Mouse (Mus musculus): ENCODE data around the gene Il18r1. TPM values are rescaled to one million over a fixed set of nuclear protein-coding genes. Genes with fewer than 3 reads are reported as not detected.

Il18r1 gene
- polyA plus RNA-seq, 1 experiment from 2014 or later: not detected

- Histone ChIP-seq H3K4me1 (no peaks in the 10 kb centered on the region), H3K27me3 (ENCODE audit: low read depth, poor library complexity, severe bottlenecking) (no peaks in the 10 kb centered on the region), H3K9me3 (replicated peaks) (no peaks in the 10 kb centered on the region), H3K4me3 (no peak overlapping the region), H3K36me3 (no peaks in the 10 kb centered on the region), H3K27ac (replicated peaks) (no peak overlapping the region)
- 97% methylated on average over 3 of the region's 3 CpGs for WGBS
- DNase-seq (ENCODE audit: low spot score): no peak
Measured at GRCm38 (mm10) chr1:40444800-40445199, 20.6 kb upstream of the Il18r1 start.

GRCm38 (mm10) chr1:40467306-40467705 is 2.0 kb downstream of the Il18r1 start:
- H3K4me3 ChIP-seq: no peak overlapping the region
- H3K27ac ChIP-seq (replicated peaks): no peak overlapping the region
- no peaks in the 10 kb centered on the region for H3K36me3 ChIP-seq
- H3K4me1 ChIP-seq: no peaks in the 10 kb centered on the region
- H3K9me3 ChIP-seq (replicated peaks): no peaks in the 10 kb centered on the region
- 88% methylated on average over 4 of the region's 4 CpGs for WGBS
- H3K27me3 ChIP-seq (ENCODE audit: low read depth, poor library complexity, severe bottlenecking): no peaks in the 10 kb centered on the region
- no peak for DNase-seq (ENCODE audit: low spot score)

- Histone ChIP-seq H3K4me3 (no peak overlapping the region), H3K27ac (replicated peaks) (no peak overlapping the region), H3K9me3 (replicated peaks) (no peaks in the 10 kb centered on the region), H3K36me3 (no peaks in the 10 kb centered on the region), H3K27me3 (ENCODE audit: low read depth, poor library complexity, severe bottlenecking) (no peaks in the 10 kb centered on the region), H3K4me1 (no peaks in the 10 kb centered on the region)
- DNase-seq (ENCODE audit: low spot score): no peak
- 88% methylated on average over 2 of the region's 2 CpGs for WGBS
Measured at GRCm38 (mm10) chr1:40468805-40469204, 3.5 kb downstream of the Il18r1 start.

GRCm38 (mm10) chr1:40469900-40470299 is 4.5 kb downstream of the Il18r1 start:
- no peak for DNase-seq (ENCODE audit: low spot score)
- H3K4me1 ChIP-seq: no peaks in the 10 kb centered on the region
- H3K27me3 ChIP-seq (ENCODE audit: low read depth, poor library complexity, severe bottlenecking): no peaks in the 10 kb centered on the region
- no peaks in the 10 kb centered on the region for H3K9me3 ChIP-seq (replicated peaks)
- WGBS: 90% methylated on average over 12 of the region's 12 CpGs
- H3K27ac ChIP-seq (replicated peaks): no peak overlapping the region
- H3K4me3 ChIP-seq: no peak overlapping the region
- no peaks in the 10 kb centered on the region for H3K36me3 ChIP-seq

- Histone ChIP-seq H3K9me3 (replicated peaks) (no peaks in the 10 kb centered on the region), H3K4me1 (no peaks in the 10 kb centered on the region), H3K27me3 (ENCODE audit: low read depth, poor library complexity, severe bottlenecking) (no peaks in the 10 kb centered on the region), H3K27ac (replicated peaks) (no peak overlapping the region), H3K36me3 (no peaks in the 10 kb centered on the region), H3K4me3 (no peak overlapping the region)
- WGBS: 87% methylated on average over 1 of the region's 1 CpGs
- no peak for DNase-seq (ENCODE audit: low spot score)
Measured at GRCm38 (mm10) chr1:40472401-40472800, 7.0 kb downstream of the Il18r1 start.

GRCm38 (mm10) chr1:40473640-40474039 is 8.3 kb downstream of the Il18r1 start:
- DNase-seq (ENCODE audit: low spot score): no peak
- 92% methylated on average over 4 of the region's 4 CpGs for whole genome bisulfite sequencing
- no peak overlapping the region for H3K4me3 ChIP-seq
- H3K27me3 ChIP-seq (ENCODE audit: low read depth, poor library complexity, severe bottlenecking): no peaks in the 10 kb centered on the region
- H3K9me3 ChIP-seq (replicated peaks): no peaks in the 10 kb centered on the region
- no peak overlapping the region for H3K27ac ChIP-seq (replicated peaks)
- H3K36me3 ChIP-seq: no peaks in the 10 kb centered on the region
- no peaks in the 10 kb centered on the region for H3K4me1 ChIP-seq

GRCm38 (mm10) chr1:40474336-40474735 is 9.0 kb downstream of the Il18r1 start:
- H3K27ac ChIP-seq (replicated peaks): no peak overlapping the region
- DNase-seq (ENCODE audit: low spot score): no peak
- 91% methylated on average over 5 of the region's 5 CpGs for WGBS
- H3K4me1 ChIP-seq: no peaks in the 10 kb centered on the region
- no peaks in the 10 kb centered on the region for H3K36me3 ChIP-seq
- no peaks in the 10 kb centered on the region for H3K9me3 ChIP-seq (replicated peaks)
- H3K27me3 ChIP-seq (ENCODE audit: low read depth, poor library complexity, severe bottlenecking): no peaks in the 10 kb centered on the region
- H3K4me3 ChIP-seq: no peak overlapping the region

GRCm38 (mm10) chr1:40475697-40476096 is 10.3 kb downstream of the Il18r1 start:
- H3K9me3 ChIP-seq (replicated peaks): no peaks in the 10 kb centered on the region
- H3K27ac ChIP-seq (replicated peaks): no peak overlapping the region
- 81% methylated on average over 3 of the region's 3 CpGs for WGBS
- H3K36me3 ChIP-seq: no peaks in the 10 kb centered on the region
- H3K4me3 ChIP-seq: no peak overlapping the region
- DNase-seq (ENCODE audit: low spot score): no peak
- H3K4me1 ChIP-seq: no peaks in the 10 kb centered on the region
- no peaks in the 10 kb centered on the region for H3K27me3 ChIP-seq (ENCODE audit: low read depth, poor library complexity, severe bottlenecking)

GRCm38 (mm10) chr1:40476756-40477155 is 11.4 kb downstream of the Il18r1 start:
- no peaks in the 10 kb centered on the region for H3K9me3 ChIP-seq (replicated peaks)
- no peaks in the 10 kb centered on the region for H3K27me3 ChIP-seq (ENCODE audit: low read depth, poor library complexity, severe bottlenecking)
- no peaks in the 10 kb centered on the region for H3K36me3 ChIP-seq
- WGBS: 72% methylated on average over 4 of the region's 4 CpGs
- no peak overlapping the region for H3K27ac ChIP-seq (replicated peaks)
- DNase-seq (ENCODE audit: low spot score): no peak
- H3K4me3 ChIP-seq: no peak overlapping the region
- no peaks in the 10 kb centered on the region for H3K4me1 ChIP-seq

- H3K27ac ChIP-seq (replicated peaks): no peak overlapping the region
- no peaks in the 10 kb centered on the region for H3K4me1 ChIP-seq
- no peak for DNase-seq (ENCODE audit: low spot score)
- H3K27me3 ChIP-seq (ENCODE audit: low read depth, poor library complexity, severe bottlenecking): no peaks in the 10 kb centered on the region
- WGBS: 89% methylated on average over 6 of the region's 6 CpGs
- H3K36me3 ChIP-seq: no peaks in the 10 kb centered on the region
- H3K9me3 ChIP-seq (replicated peaks): no peaks in the 10 kb centered on the region
- H3K4me3 ChIP-seq: no peak overlapping the region
Measured at GRCm38 (mm10) chr1:40479505-40479923, 14.2 kb downstream of the Il18r1 start.

- Histone ChIP-seq H3K4me1 (no peaks in the 10 kb centered on the region), H3K4me3 (no peak overlapping the region), H3K9me3 (replicated peaks) (no peaks in the 10 kb centered on the region), H3K36me3 (no peaks in the 10 kb centered on the region), H3K27me3 (ENCODE audit: low read depth, poor library complexity, severe bottlenecking) (no peaks in the 10 kb centered on the region), H3K27ac (replicated peaks) (no peak overlapping the region)
- 85% methylated on average over 4 of the region's 4 CpGs for WGBS
- DNase-seq (ENCODE audit: low spot score): no peak
Measured at GRCm38 (mm10) chr1:40494594-40494993, 29.2 kb downstream of the Il18r1 start.

GRCm38 (mm10) chr1:40499708-40500107 is 34.4 kb downstream of the Il18r1 start:
- 97% methylated on average over 1 of the region's 1 CpGs for WGBS
- no peaks in the 10 kb centered on the region for H3K4me1 ChIP-seq
- no peak for DNase-seq (ENCODE audit: low spot score)

GRCm38 (mm10) chr1:40501126-40501525 is 35.8 kb downstream of the Il18r1 start:
- no peak for DNase-seq (ENCODE audit: low spot score)
- Histone ChIP-seq H3K4me3 (no peak overlapping the region), H3K4me1 (no peaks in the 10 kb centered on the region), H3K27me3 (ENCODE audit: low read depth, poor library complexity, severe bottlenecking) (no peaks in the 10 kb centered on the region), H3K9me3 (replicated peaks) (no peaks in the 10 kb centered on the region), H3K36me3 (no peaks in the 10 kb centered on the region), H3K27ac (replicated peaks) (no peak overlapping the region)
- WGBS: 90% methylated on average over 4 of the region's 4 CpGs

More at GRCm38 (mm10) chr1:40499708-40500107, 34.4 kb downstream of the Il18r1 start:
- Histone ChIP-seq H3K27me3 (ENCODE audit: low read depth, poor library complexity, severe bottlenecking) (no peaks in the 10 kb centered on the region), H3K36me3 (no peaks in the 10 kb centered on the region), H3K4me3 (no peak overlapping the region), H3K9me3 (replicated peaks) (no peaks in the 10 kb centered on the region), H3K27ac (replicated peaks) (no peak overlapping the region)
